Mouse (Mus musculus): ENCODE results near the gene Prdm10.

GRCm38 (mm10) chr9:31307232-31307631, 26.9 kb downstream of the Prdm10 start:
- TF ChIP-seq GATA1 (IDR thresholded peaks at IDR 0.05; ENCODE audit: low read length) (no peak), TAL1 (IDR thresholded peaks at IDR 0.05; ENCODE audit: low read length) (no peak)
